Mouse (Mus musculus) liver, adult 2 months (tissue): ENCODE results near the gene Degs2.

Source experiments
- CTCF ChIP-seq: fragments of 200-500 bp; IDR thresholded peaks from 2 replicates; pipeline ENCODE4 v1.5.1; 2011; ENCODE audit warnings: low read depth, low read length, control low read depth
- POLR2A ChIP-seq: fragments of 200-500 bp; IDR thresholded peaks from 2 replicates; pipeline ENCODE4 v1.6.1; 2011; ENCODE audit warnings: low read length, control low read depth; ENCODE audit not compliant: insufficient read depth; ENCODE audit errors: extremely low read depth

GRCm38 (mm10) chr12:108722464-108722863, 20.3 kb upstream of the Degs2 start:
- no peak for TF ChIP-seq POLR2A
- no peak for TF ChIP-seq CTCF
